Mouse (Mus musculus): ENCODE measurements around the gene Tgfb1. TPM values are rescaled to one million over a fixed set of nuclear protein-coding genes. Genes with fewer than 3 reads are reported as not detected.
"Not testable (repeated sequence)": the region's sequence is repeated elsewhere in the genome, so short reads cannot be mapped to it uniquely, and the experiment has no call there.

Tgfb1 gene
- polyA plus RNA-seq, 1 experiment from 2014 or later, result 1.2 TPM

DNA sequence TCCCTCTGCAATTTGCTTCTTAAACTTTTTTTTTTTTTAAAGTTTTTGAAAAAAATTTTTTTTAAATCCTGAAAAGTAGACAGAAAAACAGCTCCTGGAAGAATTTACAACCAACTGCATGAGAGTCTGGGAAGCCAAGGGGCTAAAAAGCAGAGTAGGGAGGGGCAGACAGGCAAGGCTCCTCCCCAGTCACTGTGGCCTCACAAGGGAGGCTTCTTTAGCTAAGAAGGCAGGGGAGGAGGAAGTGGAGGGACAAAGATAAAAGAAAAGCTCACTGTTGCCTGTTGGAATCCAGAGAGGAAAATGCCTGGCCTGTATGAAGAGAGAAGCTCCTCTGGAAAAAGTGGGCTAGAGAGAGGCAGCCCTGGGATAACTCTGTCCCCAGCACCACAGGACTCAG, 35.0 kb downstream of the Tgfb1 start:
- not testable (repeated sequence) for H3K4me3 ChIP-seq (replicated peaks); ATAC-seq; H3K9me3 ChIP-seq; H3K9ac ChIP-seq (replicated peaks); H3K4me2 ChIP-seq (replicated peaks); H3K27ac ChIP-seq; H3K27me3 ChIP-seq
- peaks cover 22% of the 10 kb centered on the region for H3K4me1 ChIP-seq (replicated peaks)
- H3K36me3 ChIP-seq, result peaks cover 64% of the 10 kb centered on the region

DNA sequence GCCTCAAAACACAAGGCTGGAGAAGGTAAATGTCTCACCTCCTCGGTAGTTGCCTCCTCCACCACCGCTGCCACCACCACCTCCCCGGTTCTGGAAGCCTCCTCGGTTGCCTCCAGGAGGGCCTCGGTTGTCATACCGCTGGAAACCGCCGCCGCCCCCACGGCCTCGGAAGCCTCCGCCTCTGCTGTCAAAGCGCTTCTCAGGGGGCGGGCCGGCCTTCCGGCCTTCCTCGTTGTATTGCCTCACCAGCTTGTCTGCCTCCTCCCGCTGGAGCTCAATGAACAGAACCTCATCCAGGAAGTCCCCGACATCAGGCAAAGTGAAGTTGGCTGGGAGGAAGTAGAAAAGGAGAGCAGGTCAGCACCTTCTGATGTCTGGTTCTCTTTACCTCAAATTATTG, 39.1 kb downstream of the Tgfb1 start:
- H3K36me3 ChIP-seq, result peaks cover 94% of the 10 kb centered on the region
- H3K27me3 ChIP-seq, result no peaks in the 10 kb centered on the region
- WGBS, result 86% methylated on average over 19 of the region's 19 CpGs
- H3K9ac ChIP-seq (replicated peaks), result no peak overlapping the region
- H3K4me1 ChIP-seq (replicated peaks), result no peaks in the 10 kb centered on the region
- H3K27ac ChIP-seq, result no peak overlapping the region
- H3K9me3 ChIP-seq, result no peaks in the 10 kb centered on the region
- no peak overlapping the region for H3K4me3 ChIP-seq (replicated peaks)
- no peak overlapping the region for H3K4me2 ChIP-seq (replicated peaks)
- no peak for ATAC-seq

DNA sequence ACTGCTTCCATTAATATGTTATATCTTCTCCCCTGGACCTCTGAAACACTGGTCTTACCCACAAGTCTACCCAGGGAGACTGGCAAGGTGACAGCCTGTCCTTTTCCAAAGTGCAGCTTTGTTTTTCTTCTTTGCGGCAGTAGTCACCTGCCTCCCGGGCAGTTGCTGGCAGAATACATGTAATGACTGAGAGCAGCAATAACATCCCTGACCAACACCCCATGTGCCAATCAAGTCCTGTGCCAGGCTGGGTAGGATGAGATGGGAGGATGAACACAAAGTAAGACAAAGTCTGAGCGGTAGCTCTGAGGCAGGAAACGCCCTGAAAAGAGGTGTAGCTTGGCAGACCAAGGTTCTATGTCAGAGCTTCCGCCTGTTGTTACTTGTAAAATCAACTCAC, 41.0 kb downstream of the Tgfb1 start:
- Histone ChIP-seq H3K27me3 (no peaks in the 10 kb centered on the region), H3K9ac (replicated peaks) (no peak overlapping the region), H3K36me3 (peaks cover 95% of the 10 kb centered on the region), H3K4me3 (replicated peaks) (no peak overlapping the region), H3K4me1 (replicated peaks) (no peaks in the 10 kb centered on the region), H3K9me3 (no peaks in the 10 kb centered on the region), H3K4me2 (replicated peaks) (no peak overlapping the region), H3K27ac (no peak overlapping the region)
- ATAC-seq, result no peak
- WGBS, result 93% methylated on average over 5 of the region's 5 CpGs

DNA sequence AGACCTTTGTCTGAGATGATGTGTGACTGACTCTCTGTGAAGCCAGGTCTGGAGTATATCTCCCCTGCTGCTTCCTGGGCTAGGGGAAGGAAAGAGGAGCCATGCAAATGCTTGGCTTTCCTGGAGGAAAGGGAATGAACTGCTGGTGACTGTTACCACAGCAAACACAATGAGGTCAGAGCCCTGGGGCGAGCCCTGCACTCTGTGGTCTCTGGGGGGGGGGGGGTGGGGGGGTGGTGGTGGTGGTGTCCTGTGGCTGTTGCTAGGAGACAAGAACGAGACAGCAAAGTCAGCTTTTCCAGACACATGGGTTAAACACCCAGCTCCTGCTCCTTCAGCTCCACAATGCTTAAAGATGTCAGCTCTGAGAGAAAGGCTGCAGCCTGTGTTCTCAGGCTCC, 42.6 kb downstream of the Tgfb1 start:
- Histone ChIP-seq H3K27me3 (no peaks in the 10 kb centered on the region), H3K9me3 (no peaks in the 10 kb centered on the region), H3K36me3 (peaks cover 94% of the 10 kb centered on the region), H3K4me3 (replicated peaks) (no peak overlapping the region), H3K27ac (no peak overlapping the region), H3K4me1 (replicated peaks) (no peaks in the 10 kb centered on the region), H3K4me2 (replicated peaks) (no peak overlapping the region), H3K9ac (replicated peaks) (no peak overlapping the region)
- WGBS, result 41% methylated on average over 2 of the region's 2 CpGs
- no peak for ATAC-seq

DNA sequence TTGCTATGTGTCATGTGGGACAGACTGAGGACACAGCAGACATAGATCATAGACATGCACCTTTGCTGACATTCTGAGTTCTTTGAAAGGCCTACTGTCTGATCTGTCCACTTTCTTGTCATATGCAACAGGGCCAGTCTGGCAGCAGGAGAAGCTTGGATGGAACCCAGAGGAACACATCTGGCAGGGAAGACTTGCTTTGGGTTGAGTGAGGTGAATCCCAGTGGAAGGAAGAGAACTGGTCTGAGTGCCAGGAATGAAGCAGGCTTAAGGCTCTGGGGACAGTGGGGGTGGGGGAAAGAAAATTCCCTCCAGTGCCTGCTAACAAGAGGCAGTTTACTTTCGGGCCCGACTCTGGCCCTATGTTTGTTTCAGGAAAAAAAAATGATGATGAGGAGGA, 43.1 kb downstream of the Tgfb1 start:
- ATAC-seq, result no peak
- no peaks in the 10 kb centered on the region for H3K4me1 ChIP-seq (replicated peaks)
- no peak overlapping the region for H3K4me3 ChIP-seq (replicated peaks)
- H3K9ac ChIP-seq (replicated peaks), result no peak overlapping the region
- no peak overlapping the region for H3K27ac ChIP-seq
- no peaks in the 10 kb centered on the region for H3K27me3 ChIP-seq
- 100% methylated on average over 2 of the region's 2 CpGs for WGBS
- no peak overlapping the region for H3K4me2 ChIP-seq (replicated peaks)
- no peaks in the 10 kb centered on the region for H3K9me3 ChIP-seq
- peaks cover 94% of the 10 kb centered on the region for H3K36me3 ChIP-seq

DNA sequence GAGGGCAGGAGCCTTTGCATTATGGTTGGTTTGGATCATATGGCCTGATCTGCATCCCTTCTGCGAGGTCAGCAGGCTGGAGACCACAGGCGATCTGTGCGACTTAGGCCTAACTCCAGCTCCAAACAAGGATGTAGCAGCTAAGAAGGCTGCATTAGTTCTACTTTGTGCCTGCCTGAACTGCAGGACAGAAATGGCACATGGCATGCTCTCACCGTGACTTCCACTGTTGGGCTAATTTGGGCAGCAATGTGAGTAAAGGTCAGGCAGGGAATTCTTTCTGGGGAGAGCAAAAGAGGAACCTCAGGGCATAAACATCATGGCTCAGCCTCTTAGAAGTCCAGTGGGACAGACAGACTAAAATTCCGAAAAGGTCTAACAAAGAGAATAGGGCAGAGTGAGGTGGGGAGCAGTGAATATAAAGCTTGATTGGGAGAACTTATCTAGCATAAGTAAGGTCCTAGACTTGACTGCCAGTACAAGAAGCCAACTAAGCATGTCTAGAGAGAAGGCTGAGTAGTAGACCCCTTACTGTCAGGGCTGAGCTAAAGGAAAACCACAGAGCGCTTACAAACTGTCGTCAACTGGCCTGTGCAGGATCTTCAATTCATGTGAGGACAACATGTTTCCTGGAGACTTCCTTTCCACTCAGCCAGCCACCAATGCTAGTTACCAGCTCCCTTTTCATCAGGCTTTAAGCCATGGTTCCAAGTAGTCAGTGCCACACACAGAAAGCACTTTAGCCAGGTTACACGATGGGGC, 44.7 kb downstream of the Tgfb1 start:
- WGBS, result 94% methylated on average over 8 of the region's 8 CpGs
- Histone ChIP-seq H3K9ac (replicated peaks) (no peak overlapping the region), H3K27ac (no peak overlapping the region), H3K4me1 (replicated peaks) (no peaks in the 10 kb centered on the region), H3K27me3 (no peaks in the 10 kb centered on the region), H3K4me2 (replicated peaks) (no peak overlapping the region), H3K9me3 (no peaks in the 10 kb centered on the region), H3K36me3 (peaks cover 92% of the 10 kb centered on the region), H3K4me3 (replicated peaks) (no peak overlapping the region)
- ATAC-seq, result no peak

DNA sequence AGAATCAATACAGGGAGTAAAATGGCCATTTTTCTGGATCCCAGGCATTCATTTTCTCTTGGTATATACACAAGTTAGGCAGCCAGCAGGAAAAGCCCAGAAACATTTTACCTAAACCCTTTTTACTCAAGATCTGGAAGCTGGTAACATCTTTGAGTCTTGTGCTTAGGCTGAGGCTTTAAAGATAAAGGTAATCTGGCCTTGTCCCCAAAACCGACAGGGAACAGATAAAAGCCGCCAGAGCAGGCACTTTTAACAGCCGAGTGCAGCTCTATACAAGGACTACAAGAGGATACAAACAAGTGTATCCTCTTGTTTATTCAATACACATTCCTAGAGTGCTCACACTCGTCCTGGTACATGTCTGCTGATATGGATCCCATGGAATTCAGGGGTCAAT, 48.2 kb downstream of the Tgfb1 start:
- Histone ChIP-seq H3K27ac (no peak overlapping the region), H3K9me3 (no peaks in the 10 kb centered on the region), H3K27me3 (no peaks in the 10 kb centered on the region), H3K36me3 (peaks cover 93% of the 10 kb centered on the region), H3K4me2 (replicated peaks) (no peak overlapping the region), H3K4me3 (replicated peaks) (no peak overlapping the region), H3K9ac (replicated peaks) (no peak overlapping the region; the same call in 1 of the 2 replicates), H3K4me1 (replicated peaks) (no peaks in the 10 kb centered on the region)
- ATAC-seq, result no peak
- WGBS, result 80% methylated on average over 4 of the region's 4 CpGs

DNA sequence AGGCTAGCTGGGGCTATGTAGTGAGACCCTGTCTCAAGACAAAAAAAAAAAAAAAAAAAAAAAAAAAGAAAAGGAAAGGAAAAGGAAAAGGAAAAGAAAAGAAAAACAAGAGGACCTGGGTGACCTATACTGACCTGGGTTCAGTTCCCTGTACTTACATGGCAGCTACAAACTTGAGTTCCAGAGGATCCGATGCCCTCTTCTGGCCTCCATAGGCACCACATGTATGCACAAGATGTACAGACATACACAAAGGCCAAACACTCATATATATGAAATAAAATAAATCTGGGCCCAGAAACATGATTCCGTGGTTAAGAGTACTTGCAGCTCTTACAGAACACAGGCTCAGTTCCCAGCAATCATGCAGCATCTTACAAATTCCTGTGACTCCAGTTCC, 50.1 kb downstream of the Tgfb1 start:
- Histone ChIP-seq H3K27ac (no peak overlapping the region), H3K4me2 (replicated peaks) (no peak overlapping the region), H3K9ac (replicated peaks) (no peak overlapping the region), H3K4me3 (replicated peaks) (no peak overlapping the region), H3K27me3 (no peaks in the 10 kb centered on the region), H3K9me3 (no peaks in the 10 kb centered on the region), H3K4me1 (replicated peaks) (no peaks in the 10 kb centered on the region), H3K36me3 (peaks cover 94% of the 10 kb centered on the region)
- no peak for ATAC-seq
- 97% methylated on average over 2 of the region's 2 CpGs for WGBS

DNA sequence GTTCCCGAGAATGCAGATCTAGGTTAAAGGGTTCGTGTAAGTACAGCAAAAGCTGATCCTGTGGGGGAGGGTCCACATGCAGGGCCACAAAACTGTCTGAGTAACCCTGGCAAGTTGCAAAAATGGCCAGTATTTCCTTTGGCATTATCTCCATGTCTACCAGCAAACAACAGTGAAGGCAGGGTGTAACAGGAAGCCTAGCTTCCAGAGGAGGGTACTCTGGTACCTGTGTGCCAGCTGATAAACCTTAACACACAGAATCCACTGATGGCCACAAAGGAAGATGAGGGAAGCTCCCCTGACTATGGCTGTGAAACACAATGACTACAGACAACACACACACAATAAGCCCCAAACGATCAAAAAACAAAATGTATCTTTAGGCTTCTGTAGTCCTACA, 51.5 kb downstream of the Tgfb1 start:
- ATAC-seq, result no peak
- H3K4me2 ChIP-seq (replicated peaks), result no peak overlapping the region
- no peaks in the 10 kb centered on the region for H3K27me3 ChIP-seq
- peaks cover 94% of the 10 kb centered on the region for H3K36me3 ChIP-seq
- H3K9ac ChIP-seq (replicated peaks), result no peak overlapping the region
- no peaks in the 10 kb centered on the region for H3K9me3 ChIP-seq
- WGBS, result 95% methylated on average over 3 of the region's 3 CpGs
- H3K27ac ChIP-seq, result no peak overlapping the region
- H3K4me3 ChIP-seq (replicated peaks), result no peak overlapping the region
- no peaks in the 10 kb centered on the region for H3K4me1 ChIP-seq (replicated peaks)

DNA sequence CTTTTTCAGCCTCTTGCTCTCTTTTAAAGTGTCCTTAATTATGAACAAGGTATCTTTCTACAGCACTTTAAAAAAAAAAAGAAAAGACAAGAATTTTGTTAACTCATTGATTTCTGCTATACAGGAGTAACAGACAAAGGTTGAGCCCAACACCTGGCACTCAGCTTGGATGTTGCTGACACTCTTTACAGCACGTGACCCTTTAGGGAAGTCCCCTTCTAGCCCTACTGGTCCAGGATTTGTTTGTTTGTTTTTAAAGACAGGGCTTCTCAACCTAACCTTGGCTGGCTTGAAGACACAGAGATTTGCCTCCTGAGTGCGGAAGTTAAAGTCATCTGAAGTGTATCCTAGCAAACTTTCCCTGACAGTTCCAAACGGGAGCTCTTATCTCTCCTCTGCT, 60.0 kb downstream of the Tgfb1 start:
- Histone ChIP-seq H3K4me1 (replicated peaks) (peaks cover 6% of the 10 kb centered on the region), H3K27me3 (no peaks in the 10 kb centered on the region), H3K9me3 (no peaks in the 10 kb centered on the region), H3K27ac (no peak overlapping the region), H3K36me3 (peaks cover 92% of the 10 kb centered on the region), H3K4me3 (replicated peaks) (no peak overlapping the region), H3K9ac (replicated peaks) (no peak overlapping the region), H3K4me2 (replicated peaks) (no peak overlapping the region)
- ATAC-seq, result no peak
- 92% methylated on average over 3 of the region's 3 CpGs for WGBS

DNA sequence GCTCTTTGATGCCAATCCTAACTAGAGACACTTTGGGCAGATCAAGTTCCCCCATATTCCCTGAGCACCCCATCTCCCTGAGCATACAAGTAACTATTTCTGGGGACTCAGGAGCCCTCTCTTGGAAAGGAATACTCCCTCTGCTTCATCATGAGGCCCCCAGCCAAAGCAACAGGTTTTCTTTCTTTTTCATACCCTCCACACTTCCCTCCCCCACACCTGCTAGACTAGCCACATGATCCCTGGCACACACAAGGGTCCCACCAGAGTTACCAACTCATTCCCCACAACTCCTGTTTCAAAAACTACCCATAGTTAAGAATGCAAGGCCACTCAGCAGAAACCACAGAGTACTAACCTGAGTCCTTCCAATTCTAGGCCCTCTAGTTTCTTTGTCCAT, 66.3 kb downstream of the Tgfb1 start:
- Histone ChIP-seq H3K27ac (no peak overlapping the region), H3K4me2 (replicated peaks) (peak overlapping the region; percentile 98), H3K9me3 (no peaks in the 10 kb centered on the region), H3K36me3 (peaks cover 35% of the 10 kb centered on the region), H3K4me3 (replicated peaks) (peak overlapping the region; percentile 75), H3K9ac (replicated peaks) (peak overlapping the region; percentile 94), H3K4me1 (replicated peaks) (peaks cover 24% of the 10 kb centered on the region), H3K27me3 (no peaks in the 10 kb centered on the region)
- no peak for ATAC-seq

DNA sequence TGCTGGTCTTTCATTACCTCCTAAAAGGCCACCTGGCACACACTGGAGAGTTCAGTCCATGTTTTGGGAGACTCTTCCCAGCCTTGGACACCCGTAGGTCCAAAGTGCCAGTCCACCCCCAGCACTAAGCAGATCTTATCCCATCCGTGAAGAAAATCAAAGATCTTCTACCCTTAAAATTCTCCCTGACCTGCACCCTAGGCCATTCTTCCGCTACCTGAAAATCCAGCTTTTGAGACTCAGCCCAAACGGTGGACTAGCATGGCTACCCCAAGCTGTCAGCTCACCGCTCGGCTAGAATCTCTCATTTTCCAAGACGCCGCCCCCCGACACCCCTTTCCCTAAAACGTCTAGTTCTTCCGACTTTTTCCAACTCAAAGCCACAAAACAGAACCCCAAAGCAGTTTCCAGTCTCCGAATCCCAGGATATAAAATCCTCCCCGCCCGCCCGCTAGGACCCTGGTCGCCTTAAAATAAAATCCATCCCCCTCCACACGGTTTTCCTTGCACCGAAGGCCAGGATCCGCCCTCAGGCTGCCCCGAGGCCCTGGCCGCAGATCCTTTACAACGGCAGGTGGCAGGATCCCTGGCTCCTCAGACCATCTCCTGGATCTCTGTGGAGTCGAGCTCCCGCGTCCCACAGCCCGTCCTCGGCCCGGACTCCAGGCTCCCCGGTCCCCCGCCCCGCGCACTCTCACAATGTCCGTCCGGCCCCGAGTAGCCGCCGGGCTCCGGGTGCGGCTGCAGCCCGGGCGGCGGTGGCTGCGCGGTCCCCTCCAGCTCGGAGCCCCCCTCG, 67.0 kb downstream of the Tgfb1 start:
- no peak; the same call in 1 of the 2 replicates for ATAC-seq
- peak overlapping the region; percentile 98 for H3K4me2 ChIP-seq (replicated peaks)
- 1% methylated on average over 46 of the region's 46 CpGs for WGBS

More for the DNA sequence above, 67.0 kb downstream of the Tgfb1 start:
- peaks cover 24% of the 10 kb centered on the region for H3K4me1 ChIP-seq (replicated peaks)
- H3K4me3 ChIP-seq (replicated peaks), result peak overlapping the region; percentile 75
- peaks cover 30% of the 10 kb centered on the region for H3K36me3 ChIP-seq
- H3K27me3 ChIP-seq, result no peaks in the 10 kb centered on the region
- H3K9ac ChIP-seq (replicated peaks), result peak overlapping the region; percentile 94
- peak overlapping the region; percentile 96 for H3K27ac ChIP-seq
- no peaks in the 10 kb centered on the region for H3K9me3 ChIP-seq
